Mouse (Mus musculus) liver (tissue): Measurements from ENCODE around the gene Col4a3bp.
"Not testable (repeated sequence)": the region's sequence is repeated elsewhere in the genome, so short reads cannot be mapped to it uniquely, and the experiment has no call there.

ENCODE experiments used
- DNase-seq: peaks from one replicate; pipeline ENCODE4 v3.0.0-alpha.2; 2020; ENCODE audit warnings: mixed read lengths

Gene Col4a3bp

DNA sequence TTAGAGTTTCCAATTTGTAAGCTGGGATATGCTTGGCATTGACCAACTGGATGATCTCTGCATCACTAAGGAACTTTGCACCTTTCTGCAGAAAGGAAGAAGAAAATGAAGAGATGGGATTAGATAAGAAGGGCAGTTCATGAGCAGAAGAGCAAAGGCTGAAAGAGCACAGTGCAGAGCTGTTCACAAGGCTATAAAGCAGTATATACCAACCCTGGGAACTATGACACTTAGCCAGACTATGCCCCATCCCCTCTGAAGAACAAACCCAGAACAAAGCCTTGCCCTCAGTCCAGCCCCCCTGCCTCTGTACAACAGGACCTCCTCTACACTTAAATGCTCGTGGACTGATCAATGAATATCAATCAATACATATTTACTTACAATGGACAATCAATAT, 114.3 kb downstream of the Col4a3bp start:
- DNase-seq, result no peak

DNA sequence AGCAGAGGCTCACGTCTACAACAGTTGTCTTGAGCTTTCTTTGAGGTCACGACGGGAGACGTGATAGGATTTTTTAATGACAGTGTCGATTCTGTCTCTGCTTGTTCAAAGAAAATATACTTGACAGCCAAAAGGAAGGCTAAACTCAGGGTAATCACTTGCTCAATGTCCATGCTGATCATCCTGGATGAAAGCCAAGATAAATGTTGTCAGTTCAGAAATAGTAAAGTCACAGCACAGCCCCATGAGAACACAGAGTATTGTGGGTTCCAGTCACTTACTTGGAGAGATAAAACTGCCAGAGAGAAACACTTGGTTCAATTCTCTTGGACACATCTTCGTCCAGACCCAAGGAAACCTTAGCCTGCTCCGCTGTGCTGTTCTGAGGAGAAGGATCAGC, 116.5 kb downstream of the Col4a3bp start:
- DNase-seq, result no peak

DNA sequence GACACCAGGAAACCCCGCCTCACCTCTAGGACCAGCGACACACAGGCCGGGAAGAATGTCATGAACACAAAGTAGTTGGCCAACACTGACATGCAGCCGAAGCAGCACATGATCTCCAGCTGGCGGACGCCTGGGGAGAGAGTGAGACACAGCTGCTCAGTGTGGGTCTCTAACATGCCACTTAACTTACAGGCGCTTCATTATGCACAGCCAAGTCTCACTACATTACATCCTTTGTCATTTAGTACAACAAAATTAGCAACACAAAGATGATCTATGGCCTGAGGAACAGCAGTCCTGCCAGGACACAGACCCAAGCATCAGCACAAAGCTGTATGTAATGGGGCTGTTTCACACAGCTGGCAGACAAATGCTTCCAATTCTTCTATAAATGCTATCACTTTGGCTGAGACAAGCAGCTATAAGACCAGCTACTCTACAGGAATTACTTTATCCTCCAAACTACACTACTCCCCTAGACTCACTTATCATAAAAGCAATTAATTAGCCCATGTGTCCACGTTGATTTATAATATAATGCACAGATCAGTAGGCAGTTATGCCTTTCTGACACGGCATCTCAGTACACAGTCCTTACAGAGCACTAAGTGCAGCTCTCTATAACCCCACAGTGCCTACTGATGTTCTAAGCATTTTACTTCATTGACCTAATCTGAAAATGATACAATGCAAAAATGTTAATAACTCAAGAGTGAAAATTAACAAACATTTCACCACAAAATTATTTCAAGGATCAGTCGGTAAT, 117.9 kb downstream of the Col4a3bp start:
- no peak for DNase-seq

DNA sequence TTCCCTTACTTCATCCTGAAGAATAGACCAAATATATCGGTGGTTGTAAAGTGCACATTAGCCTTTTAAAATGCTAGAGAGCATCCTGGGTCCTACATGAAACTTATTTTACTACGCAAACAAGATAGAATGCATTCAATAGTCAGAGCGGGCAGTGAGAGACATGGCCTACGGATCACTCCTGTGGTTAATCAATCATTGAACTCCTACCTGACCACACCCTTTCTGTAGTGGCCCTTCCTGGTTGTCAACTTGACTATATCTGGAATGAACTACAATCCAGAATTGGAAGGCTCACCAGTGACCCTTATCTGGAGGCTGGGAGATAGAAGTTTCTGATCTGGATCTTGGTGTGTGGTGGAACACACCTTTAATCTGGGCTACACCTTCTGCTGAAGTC, 120.7 kb downstream of the Col4a3bp start:
- DNase-seq, result not testable (repeated sequence)

DNA sequence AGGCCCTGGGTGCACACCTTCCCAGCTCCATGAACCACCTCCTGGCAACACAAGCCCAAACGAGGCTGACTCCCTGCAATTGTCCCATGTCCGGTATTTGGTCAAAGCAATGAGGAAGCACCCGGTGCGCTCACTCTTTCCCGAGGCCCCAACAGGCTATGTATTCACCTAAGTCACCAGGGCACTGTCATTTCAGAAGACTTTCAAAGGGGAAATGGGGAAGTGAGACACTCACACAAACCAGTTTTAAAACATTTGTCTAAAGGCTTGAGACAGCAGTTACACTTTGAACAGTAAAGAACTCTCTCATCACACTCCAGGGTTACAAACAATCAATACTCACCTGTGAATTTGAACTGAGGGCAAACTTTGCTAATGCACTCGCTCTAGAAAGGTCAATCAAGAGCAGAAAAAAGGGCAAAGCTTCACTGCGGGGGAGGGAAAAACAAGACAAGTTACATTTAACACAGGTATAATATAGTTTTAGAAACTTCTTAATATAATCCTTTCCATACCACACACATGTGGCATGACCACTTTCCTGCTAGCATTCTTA, 122.1 kb downstream of the Col4a3bp start:
- no peak for DNase-seq

DNA sequence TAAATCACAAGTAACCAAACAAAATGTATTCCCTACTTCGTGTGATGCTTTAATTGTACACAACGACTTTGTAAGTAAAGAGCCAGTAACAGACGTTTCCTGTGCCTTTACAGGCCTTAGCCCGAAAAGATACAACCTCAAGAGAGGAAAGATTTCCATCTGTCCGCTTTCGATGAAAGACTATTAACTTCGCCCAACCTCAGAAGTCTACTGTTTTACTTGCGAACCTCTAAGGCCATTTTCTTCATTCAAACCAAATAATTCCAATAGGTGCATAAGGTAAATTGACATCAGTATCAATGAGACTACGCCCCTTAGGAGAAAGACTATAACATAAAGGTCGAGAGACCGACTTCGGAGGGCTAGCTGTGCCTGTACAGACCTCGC, 127.6 kb downstream of the Col4a3bp start:
- no peak for DNase-seq

DNA sequence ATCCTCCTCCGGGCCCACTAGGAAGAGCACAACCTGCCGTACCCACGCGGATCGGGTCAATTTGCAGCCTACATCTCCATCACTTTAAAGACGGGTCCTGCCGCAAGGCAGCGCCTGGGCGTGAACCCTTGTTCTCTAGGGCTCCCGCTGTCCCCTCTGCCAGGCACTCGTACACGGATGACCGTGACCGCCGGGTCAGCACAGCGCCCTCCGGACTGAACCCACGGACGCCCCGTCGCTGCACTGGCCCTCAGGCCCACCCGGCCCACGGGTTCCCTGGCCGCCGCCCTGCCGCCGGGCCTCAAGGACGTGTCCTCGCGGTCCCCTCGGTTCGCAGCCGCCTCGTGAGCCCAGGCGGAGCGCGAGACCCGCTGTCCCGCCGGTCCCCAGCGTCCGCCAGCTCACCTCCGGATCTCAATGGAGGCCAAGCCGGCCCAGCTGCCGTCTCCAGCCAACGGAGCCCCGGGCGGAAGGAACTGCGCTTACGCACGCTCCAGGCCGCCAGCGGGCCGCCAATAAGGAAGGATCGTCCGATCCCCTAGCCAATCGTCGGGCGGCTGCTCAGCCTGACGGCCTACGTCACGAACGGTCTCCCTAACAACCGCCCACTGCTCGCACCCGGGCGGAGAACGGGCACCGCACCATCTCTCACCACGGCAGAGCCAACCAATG, 128.1 kb downstream of the Col4a3bp start, which contains the start of gene Hmgcr:
Gene Hmgcr (minus strand): TSS at position 531 of the 672 bp plus-strand sequence.
- DNase-seq, result peak; percentile 99

DNA sequence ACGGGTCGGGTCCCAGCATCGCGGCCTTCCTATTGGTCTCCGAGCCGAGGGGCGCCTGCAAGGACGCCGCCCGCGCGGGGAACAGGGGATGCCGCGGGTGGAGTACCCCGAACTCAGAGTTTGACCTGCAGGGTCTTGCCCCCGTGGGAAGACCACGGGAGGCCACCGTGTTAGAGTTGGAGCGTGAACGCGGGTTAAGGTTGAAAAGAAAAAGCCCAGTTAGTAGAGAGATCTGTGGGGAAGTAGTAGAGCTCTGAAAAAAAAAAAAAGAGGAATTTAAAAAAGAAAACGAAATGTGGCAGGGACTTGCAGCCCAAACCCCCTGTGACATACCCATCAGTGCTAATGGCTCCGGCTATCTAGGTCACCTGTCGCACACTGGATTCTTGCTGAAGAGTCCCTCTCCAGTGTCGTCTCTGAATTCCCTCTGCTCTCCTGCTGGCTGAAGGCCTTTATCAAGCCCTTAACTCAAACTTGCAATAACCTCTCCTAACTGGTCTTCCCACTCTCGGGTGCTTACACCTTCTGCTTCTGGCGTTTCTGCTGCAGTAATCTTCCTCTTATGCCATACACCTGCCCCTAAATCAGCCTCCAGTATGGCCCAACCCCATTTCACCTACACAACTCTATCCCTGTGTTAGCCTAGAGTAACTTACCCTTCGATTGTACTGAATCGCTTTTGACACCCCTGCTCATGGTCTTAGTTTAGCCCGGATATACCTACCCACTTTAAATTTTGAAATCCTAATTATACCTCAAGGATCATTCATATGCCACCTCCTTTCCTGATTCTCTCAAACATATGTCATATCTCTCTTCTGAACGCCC, 128.9 kb downstream of the Col4a3bp start:
- peak; percentile 22 for DNase-seq

DNA sequence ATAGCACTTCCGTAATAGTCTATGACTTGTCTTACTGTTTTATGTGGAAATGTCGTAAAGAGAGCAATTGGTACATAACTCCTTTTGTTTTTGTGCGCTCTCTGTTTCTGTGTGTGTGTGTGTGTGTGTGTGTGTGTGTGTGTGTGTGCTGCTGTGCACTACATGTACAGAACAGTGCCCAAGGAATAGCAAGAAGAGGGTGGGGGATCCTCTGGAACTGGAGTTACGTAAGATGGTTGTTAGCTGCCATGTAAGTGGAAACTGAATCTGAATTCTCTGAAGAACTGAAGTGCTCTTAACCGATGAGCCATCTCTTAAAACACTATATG, 129.5 kb downstream of the Col4a3bp start:
- DNase-seq, result no peak

DNA sequence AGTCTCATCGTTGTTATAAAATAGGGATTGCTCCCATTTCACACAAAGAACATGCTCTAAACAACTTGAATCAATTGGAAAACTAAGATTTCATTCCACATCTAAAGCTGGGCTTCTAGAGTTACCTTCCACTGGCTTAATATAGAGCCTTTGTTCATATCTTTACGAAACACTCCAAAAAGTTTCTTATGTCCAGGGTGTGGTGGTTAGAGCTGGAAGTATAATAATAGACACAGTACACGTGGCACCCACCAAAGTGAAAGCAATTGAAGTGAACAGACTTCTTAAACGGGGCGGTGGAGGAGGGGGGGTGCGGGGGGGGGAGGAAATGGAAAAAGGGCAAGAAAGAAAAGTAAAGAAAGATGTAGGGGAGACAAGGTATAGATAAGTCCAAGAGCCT, 129.9 kb downstream of the Col4a3bp start:
- DNase-seq, result no peak

DNA sequence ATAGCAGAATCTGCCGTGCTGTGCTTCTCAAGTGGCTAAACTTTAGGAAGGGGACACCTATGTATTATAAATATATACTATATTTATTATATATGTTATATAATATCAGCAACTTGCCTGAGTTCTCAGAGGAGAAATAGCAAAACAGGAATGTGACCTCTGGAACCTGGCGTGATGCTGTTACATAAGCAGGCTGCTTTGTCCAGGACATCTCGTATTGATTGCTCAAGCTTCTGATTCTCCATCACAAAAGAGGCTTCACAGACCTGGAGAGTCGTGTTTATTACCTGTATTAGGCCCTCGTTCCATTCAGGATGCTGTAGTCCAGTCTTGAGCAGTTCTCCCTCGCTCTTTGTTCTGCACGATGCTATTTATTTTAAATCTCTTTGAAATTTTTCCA, 131.4 kb downstream of the Col4a3bp start:
- DNase-seq, result no peak

DNA sequence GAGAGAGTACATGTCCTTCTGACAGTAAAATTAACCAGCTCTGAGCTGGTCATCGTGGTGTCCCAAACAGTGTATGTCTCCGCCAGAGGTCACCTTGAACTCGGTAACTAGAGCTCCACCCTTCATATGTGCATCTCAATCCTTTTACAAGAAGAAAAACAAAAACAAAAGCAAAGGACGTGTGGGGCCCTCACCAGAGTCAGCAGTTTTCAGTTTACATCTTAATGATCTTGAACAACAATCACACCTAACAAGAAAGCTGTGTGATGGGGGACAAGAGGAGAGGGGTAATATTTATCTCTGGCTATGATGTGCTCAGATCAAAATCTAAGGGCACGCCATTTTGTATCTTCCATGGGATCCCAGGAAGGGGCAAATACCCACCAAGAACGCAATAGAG, 133.3 kb downstream of the Col4a3bp start:
- DNase-seq, result no peak

DNA sequence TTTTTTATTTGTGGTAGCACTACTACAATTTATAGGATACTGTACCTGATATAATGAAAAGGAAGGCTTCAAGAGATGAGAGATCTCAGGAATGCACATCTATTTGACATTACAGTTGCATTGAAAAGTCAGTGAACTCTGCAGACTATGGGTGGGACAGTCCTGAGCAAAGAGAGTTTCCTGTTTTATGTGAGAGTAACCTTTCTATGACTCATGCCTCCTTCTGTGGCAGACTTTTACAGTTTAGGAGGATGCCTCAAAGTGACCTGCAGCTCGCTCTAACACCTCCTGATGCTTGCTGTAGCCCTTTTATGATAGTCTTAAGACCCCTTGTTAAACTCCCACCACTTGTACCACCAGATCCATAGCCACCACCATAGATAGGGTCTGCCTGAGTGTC, 134.7 kb downstream of the Col4a3bp start:
- DNase-seq, result no peak

DNA sequence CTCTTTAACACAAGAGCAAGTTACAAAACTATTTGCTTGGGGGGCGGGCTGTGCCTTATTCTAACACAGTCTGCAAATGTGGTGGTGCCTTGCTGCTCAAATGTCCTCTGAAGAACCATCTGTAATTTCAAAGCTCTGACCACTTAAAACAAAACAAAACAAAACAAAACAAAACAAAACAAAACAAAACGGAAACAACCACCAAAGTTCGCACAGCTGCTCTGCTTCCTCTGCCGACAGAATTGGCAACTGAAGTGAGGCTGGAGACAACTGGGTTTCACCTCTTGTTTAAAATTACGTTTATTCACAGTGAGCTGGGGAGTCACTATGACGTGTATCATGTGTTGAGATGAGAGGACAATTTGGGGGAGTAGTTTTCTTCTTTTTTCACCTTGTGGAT, 136.2 kb downstream of the Col4a3bp start:
- DNase-seq, result no peak

DNA sequence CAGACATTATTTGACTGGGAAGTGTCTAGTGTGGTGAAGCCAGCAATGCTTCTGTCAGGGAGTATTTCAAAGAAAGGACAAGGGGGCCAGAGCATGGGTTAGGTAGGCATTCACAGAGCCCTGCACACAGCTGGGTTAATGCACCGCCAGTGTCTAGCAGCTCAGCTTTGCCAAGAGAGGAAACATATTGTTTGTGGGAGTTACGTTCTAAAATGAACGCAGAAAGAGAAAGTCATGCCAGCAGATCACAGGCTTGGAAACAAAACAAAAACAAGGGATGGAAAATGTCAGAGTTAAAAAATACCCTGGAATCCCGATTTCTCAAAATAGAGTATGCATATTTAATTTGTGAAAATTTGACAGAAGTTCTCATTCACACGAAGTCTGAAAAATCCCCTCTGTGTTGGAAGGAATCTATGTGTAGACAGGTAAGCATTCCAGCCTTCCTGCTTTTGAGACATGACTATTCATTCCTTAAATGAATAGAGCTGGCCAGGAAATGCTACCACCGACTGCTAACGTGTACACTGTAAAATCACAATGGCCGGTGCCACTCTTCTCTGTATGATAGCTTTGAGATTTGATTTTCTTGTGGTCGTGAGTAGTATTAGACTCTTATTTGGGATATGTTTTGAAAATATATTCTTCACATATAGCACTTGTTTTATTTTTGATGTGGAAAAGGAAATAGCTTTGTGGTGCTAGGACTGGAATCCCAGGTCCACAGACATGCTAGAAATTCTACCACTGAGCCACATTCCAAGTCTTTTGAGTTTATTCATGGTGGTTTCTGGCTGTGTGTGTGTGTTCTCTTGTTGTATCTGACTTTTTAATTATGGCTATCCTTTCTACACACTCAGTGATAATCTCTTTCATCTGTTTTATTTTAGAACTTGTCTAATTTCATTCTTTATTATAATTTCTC, 138.0 kb downstream of the Col4a3bp start:
- no peak for DNase-seq

DNA sequence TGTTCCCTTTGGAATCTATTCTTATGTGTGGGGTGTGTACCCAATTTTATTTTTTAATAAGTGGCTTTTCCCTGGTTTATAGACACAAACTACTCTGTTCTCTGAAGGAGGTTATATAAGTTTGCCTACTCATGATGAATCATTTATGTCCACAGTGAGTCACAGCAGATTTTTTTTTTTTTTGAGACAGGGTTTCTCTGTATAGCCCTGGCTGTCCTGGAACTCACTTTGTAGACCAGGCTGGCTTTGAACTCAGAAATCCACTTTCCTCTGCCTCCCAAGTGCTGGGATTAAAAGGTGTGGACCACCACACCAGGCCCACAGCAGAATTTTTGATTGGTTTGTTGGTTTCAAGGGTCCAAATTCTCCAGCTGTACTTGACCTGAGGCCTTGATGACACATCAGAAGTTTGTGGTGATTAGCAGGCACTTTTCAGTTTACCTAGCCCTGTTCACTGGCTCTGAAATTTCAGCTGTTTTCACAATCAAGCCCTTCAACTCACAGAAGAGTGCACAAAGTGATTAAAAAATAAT, 138.7 kb downstream of the Col4a3bp start:
- DNase-seq, result no peak

DNA sequence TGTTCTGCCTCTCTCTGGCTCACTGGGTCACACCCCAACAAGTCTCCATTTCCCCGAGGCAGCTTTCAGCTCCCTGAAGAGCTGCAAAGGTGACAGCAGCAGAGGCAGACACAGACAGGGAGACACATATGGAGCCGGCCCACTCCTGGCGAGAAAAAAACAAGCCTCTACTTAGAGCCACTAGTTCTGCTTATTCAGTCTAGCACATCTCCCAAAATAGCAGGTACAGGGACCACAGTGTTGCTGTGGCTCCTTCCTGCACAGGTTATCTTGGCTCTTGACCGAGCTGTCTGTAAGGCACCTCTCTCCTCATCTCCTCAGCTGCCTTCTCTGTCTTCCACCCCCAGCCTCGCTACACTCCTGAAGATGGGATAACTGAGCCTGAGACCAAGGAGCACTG, 142.4 kb downstream of the Col4a3bp start:
- DNase-seq, result no peak

DNA sequence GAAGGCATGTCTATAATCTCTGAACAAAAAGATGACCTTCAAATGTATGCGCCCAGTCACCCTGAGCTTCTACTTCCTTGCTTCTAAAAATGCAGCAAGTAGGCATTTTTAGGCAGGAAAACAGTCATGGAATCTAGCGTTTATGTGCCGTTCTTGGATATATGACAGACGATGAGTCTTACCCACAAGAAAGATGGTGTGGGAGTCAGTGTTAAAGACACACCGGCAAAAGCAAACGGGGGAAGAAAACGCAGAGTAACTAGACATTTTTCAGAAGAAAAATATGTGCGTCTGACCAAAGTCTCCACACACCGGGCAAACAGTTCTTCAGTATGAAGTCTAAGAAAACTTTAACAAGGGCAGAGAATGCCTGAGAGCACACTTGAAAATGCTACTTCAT, 144.8 kb downstream of the Col4a3bp start:
- DNase-seq, result no peak
